Mouse (Mus musculus) kidney, embryonic 16.5 days (tissue): ENCODE data around the gene Arl8b. TPM values are rescaled to one million over a fixed set of nuclear protein-coding genes. Genes with fewer than 3 reads are reported as not detected.

Source experiments
- ATAC-seq: fragments of 200-750 bp; cut with Nextera tagmentation; 2 replicates; pipeline ENCODE4 v1.8.0; 2017; ENCODE audit warnings: moderate TSS enrichment; ENCODE audit not compliant: low FRiP score, low TSS enrichment
- H3K27ac ChIP-seq: fragments of 300-500 bp; sonication (generic); 2 replicates; pipeline ENCODE4 v1.5.1; 2014; ENCODE audit warnings: low read length
- H3K27me3 ChIP-seq: fragments of 300-500 bp; sonication (generic); 2 replicates; pipeline ENCODE4 v1.6.1; 2014; ENCODE audit warnings: low read length, control low read depth, mixed read lengths; ENCODE audit not compliant: insufficient read depth
- H3K36me3 ChIP-seq: fragments of 300-500 bp; sonication (generic); 2 replicates; pipeline ENCODE4 v1.6.1; 2014; ENCODE audit warnings: low read length, control low read depth, mixed read lengths; ENCODE audit not compliant: insufficient read depth
- H3K4me1 ChIP-seq: fragments of 300-500 bp; sonication (generic); 2 replicates; pipeline ENCODE4 v1.6.1; 2014; ENCODE audit warnings: low read length, control low read depth, mixed read lengths; ENCODE audit not compliant: insufficient read depth
- H3K4me2 ChIP-seq: fragments of 300-500 bp; sonication (generic); replicated peaks from 2 replicates; pipeline ENCODE4 v1.6.1; 2014; ENCODE audit warnings: low read depth, low read length
- H3K4me3 ChIP-seq: fragments of 300-500 bp; sonication (generic); 2 replicates; pipeline ENCODE4 v1.5.1; 2014; ENCODE audit warnings: mild to moderate bottlenecking, low read length
- H3K9ac ChIP-seq: fragments of 300-500 bp; sonication (generic); replicated peaks from 2 replicates; pipeline ENCODE4 v1.6.1; 2014; ENCODE audit warnings: low read length
- H3K9me3 ChIP-seq: fragments of 300-500 bp; sonication (generic); 2 replicates; pipeline ENCODE4 v1.6.1; 2016; ENCODE audit warnings: low read length, control low read depth
- WGBS: fragments of 180-500 bp; shearing (Covaris S2); extraction: QIAGEN DNeasy Blood & Tissue Kit; methylation state at CpG from one replicate; pipeline ENCODE4 v1.1.7; 2014; 5-methylcytosine and 5-hydroxymethylcytosine counted together
- polyA plus RNA-seq: library from polyadenylated mRNA; unstranded; fragments of >200 nt; fragmentation: Nextera tagmentation; extraction: Ambion mirVana; gene quantifications from 2 replicates; pipeline ENCODE4 v1.2.1, GENCODE M21; 2015

Arl8b gene
- polyA plus RNA-seq, 1 experiment from 2014 or later = 79.1 TPM

GRCm38 (mm10) chr6:108755936-108756335 is 27.0 kb upstream of the Arl8b start:
- Histone ChIP-seq H3K27ac (no peak overlapping the region), H3K27me3 (no peaks in the 10 kb centered on the region), H3K9ac (no peak overlapping the region), H3K4me3 (no peak overlapping the region), H3K4me2 (no peak overlapping the region), H3K4me1 (peaks cover 6% of the 10 kb centered on the region), H3K9me3 (no peaks in the 10 kb centered on the region), H3K36me3 (no peaks in the 10 kb centered on the region)
- WGBS = 88% methylated on average over 7 of the region's 7 CpGs
- ATAC-seq = no peak

DNA sequence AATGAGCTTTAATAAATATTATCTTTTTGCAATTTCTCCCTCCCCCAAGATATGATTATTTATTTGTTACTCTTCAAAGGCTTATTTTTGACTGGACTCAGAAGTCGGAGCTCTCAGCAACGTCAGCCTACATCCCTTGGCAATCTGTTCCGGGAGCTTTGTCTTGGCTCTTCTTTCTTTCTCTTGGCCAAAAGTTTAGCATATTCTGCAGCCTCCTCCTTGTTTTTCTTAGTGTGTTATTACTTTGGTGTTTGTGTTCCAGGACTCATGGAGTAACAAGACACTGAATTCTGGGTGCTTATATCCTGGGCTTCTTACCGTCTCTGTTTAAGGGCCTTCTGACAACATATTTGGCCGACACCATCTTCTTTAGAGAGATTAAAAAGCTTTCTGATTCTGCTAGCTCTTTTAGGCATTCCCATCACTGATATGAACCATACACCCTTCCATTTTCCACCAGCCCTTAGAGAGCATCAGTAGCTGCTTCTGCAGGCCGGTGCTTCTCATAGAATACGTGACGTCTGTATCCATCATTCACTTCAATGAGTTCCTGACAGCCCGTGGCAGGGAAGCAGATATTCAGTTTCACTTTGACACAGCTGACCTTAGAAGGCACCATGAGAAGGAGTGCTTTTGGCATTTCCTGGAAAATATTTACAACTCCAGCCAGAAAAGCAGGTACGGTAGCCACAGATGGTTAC is 23.8 kb upstream of the Arl8b start:
- Histone ChIP-seq H3K9ac (no peak overlapping the region), H3K27me3 (no peaks in the 10 kb centered on the region), H3K4me2 (peak overlapping the region; percentile 25), H3K27ac (0 out of 2 replicates have a peak overlapping the region, but pooled peaks have one; percentile 11), H3K36me3 (no peaks in the 10 kb centered on the region), H3K4me1 (peaks cover 6% of the 10 kb centered on the region), H3K4me3 (peak overlapping the region; percentile 13; the same call in 1 of the 2 replicates), H3K9me3 (no peaks in the 10 kb centered on the region)
- peak; percentile 28; the same call in 1 of the 2 replicates for ATAC-seq
- WGBS = 40% methylated on average over 10 of the region's 10 CpGs

DNA sequence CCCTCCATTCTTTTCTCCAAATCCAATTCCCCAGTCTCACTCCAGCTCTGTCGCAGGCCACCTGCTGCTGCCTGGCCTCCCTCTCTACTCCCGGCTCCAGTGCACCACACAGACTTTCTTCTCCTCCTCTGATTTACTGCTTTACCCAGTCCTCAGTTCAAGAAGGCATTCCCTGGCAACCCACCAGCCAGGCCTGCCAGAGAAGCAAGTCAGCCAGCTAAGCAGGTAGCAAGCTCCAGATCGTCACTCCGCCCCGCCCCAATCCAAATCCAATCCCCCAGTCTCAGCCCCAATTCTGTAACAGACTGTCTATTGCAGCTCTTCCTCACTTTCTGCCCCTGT is 23.2 kb upstream of the Arl8b start:
- H3K4me2 ChIP-seq = peak overlapping the region; percentile 25
- no peaks in the 10 kb centered on the region for H3K9me3 ChIP-seq
- no peaks in the 10 kb centered on the region for H3K27me3 ChIP-seq
- peaks cover 6% of the 10 kb centered on the region for H3K4me1 ChIP-seq
- WGBS = 48% methylated on average over 5 of the region's 5 CpGs
- no peaks in the 10 kb centered on the region for H3K36me3 ChIP-seq
- 0 out of 2 replicates have a peak overlapping the region, but pooled peaks have one; percentile 11 for H3K27ac ChIP-seq
- no peak overlapping the region for H3K9ac ChIP-seq
- peak overlapping the region; percentile 13; the same call in 1 of the 2 replicates for H3K4me3 ChIP-seq
- peak; percentile 82 for ATAC-seq

- Histone ChIP-seq H3K36me3 (no peaks in the 10 kb centered on the region), H3K4me3 (no peak overlapping the region), H3K27ac (no peak overlapping the region), H3K27me3 (no peaks in the 10 kb centered on the region), H3K4me1 (no peaks in the 10 kb centered on the region), H3K4me2 (no peak overlapping the region), H3K9ac (no peak overlapping the region), H3K9me3 (no peaks in the 10 kb centered on the region)
- 79% methylated on average over 3 of the region's 3 CpGs for WGBS
- no peak for ATAC-seq
These were observed 12.0 kb upstream of the Arl8b start for GRCm38 (mm10) chr6:108770880-108771279.

DNA sequence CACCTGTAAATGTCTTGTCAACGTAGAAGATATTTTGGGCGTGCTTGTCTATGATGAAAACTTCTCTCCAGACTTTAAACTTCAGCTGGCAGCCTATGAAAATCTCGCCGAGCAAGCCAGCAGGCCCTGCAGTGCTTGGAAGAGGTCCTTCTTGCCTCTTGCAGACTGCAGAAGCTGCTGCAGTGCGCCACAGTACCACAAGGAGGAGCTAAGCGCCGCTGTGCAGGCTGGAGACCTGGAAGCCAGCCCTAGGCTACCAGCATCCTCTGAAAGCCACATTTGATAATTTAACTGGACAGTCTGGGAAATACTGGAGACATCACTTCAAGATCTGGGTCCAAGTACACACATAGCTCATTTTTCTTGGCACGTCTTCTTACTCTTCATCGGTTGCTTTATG is 10.0 kb upstream of the Arl8b start:
- Histone ChIP-seq H3K36me3 (no peaks in the 10 kb centered on the region), H3K9ac (no peak overlapping the region), H3K9me3 (no peaks in the 10 kb centered on the region), H3K4me1 (no peaks in the 10 kb centered on the region), H3K27me3 (no peaks in the 10 kb centered on the region), H3K4me3 (no peak overlapping the region), H3K27ac (no peak overlapping the region), H3K4me2 (no peak overlapping the region)
- 20% methylated on average over 9 of the region's 9 CpGs for WGBS
- peak; percentile 54; the same call in 1 of the 2 replicates for ATAC-seq

DNA sequence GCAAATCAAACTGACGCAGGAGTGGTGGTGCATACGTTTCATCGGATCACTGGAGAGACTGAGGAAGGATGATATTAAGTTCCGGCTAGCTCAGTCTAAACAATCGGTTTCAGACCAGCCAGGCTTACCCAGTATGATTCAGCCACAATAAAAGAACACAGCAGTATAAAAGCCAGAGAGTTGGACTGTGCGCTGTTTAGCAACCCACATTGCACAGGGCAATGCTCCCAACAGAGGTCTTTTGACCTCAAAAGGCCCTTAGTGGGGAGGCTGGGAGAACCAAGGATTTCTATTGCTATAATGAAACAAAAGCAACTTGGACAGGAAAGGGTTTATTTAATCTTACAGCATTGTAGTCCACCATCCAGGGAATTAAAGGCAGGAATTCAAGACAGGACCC is 9.4 kb upstream of the Arl8b start:
- no peaks in the 10 kb centered on the region for H3K36me3 ChIP-seq
- WGBS = 82% methylated on average over 6 of the region's 6 CpGs
- no peak for ATAC-seq
- no peak overlapping the region for H3K9ac ChIP-seq
- no peak overlapping the region for H3K27ac ChIP-seq
- H3K4me1 ChIP-seq = no peaks in the 10 kb centered on the region
- no peak overlapping the region for H3K4me3 ChIP-seq
- H3K27me3 ChIP-seq = no peaks in the 10 kb centered on the region
- H3K4me2 ChIP-seq = no peak overlapping the region
- no peaks in the 10 kb centered on the region for H3K9me3 ChIP-seq

- no peak for ATAC-seq
- H3K4me2 ChIP-seq = no peak overlapping the region
- H3K36me3 ChIP-seq = no peaks in the 10 kb centered on the region
- H3K9ac ChIP-seq = no peak overlapping the region
- no peak overlapping the region for H3K27ac ChIP-seq
- no peak overlapping the region for H3K4me3 ChIP-seq
- H3K27me3 ChIP-seq = no peaks in the 10 kb centered on the region
- no peaks in the 10 kb centered on the region for H3K9me3 ChIP-seq
- no peaks in the 10 kb centered on the region for H3K4me1 ChIP-seq
These were observed 6.6 kb upstream of the Arl8b start for GRCm38 (mm10) chr6:108776274-108776673.

DNA sequence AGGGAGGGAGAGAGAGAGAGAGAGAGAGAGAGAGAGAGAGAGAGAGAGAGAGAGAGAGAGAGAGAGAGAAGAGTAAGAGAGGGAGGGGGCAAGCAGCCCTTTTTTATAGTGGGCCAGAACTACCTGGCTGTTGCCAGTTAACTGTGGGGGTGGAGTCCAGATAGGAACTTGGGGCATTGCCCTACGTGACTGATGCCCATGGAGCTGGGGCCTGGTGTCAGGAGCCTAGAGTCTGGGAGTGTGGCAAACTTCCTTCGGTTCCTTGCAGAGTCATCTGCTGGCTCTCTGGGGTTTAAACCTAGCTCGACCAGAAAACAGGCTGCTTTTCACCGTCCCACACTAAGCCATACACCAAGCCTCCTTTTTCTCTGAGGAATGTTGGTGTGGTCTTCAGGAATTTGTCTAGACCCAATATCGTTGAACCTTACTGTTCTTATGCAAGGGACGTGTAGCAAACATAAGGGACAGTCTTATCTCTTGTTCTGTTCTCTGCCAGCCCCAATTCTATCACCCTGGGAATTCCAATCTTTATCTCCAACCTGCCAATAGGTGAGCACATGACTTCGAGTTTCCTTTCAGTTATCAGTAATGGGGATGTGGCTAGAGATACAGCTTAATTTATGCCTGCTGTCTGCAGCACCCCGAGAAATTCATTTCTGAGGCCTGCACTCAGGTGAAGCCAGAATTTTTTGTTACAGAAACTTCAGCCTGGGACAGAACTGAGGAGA is 5.2 kb upstream of the Arl8b start:
- H3K9ac ChIP-seq = no peak overlapping the region
- H3K36me3 ChIP-seq = no peaks in the 10 kb centered on the region
- WGBS = 76% methylated on average over 8 of the region's 8 CpGs
- H3K4me3 ChIP-seq = no peak overlapping the region
- no peaks in the 10 kb centered on the region for H3K27me3 ChIP-seq
- ATAC-seq = no peak
- H3K4me1 ChIP-seq = no peaks in the 10 kb centered on the region
- H3K4me2 ChIP-seq = no peak overlapping the region
- no peak overlapping the region for H3K27ac ChIP-seq
- no peaks in the 10 kb centered on the region for H3K9me3 ChIP-seq

- no peaks in the 10 kb centered on the region for H3K9me3 ChIP-seq
- H3K4me2 ChIP-seq = no peak overlapping the region
- WGBS = 81% methylated on average over 5 of the region's 5 CpGs
- no peak for ATAC-seq
- no peak overlapping the region for H3K4me3 ChIP-seq
- H3K27ac ChIP-seq = no peak overlapping the region
- no peaks in the 10 kb centered on the region for H3K36me3 ChIP-seq
- no peak overlapping the region for H3K9ac ChIP-seq
- no peaks in the 10 kb centered on the region for H3K27me3 ChIP-seq
- H3K4me1 ChIP-seq = no peaks in the 10 kb centered on the region
These were observed 4.5 kb upstream of the Arl8b start for GRCm38 (mm10) chr6:108778399-108778798.

DNA sequence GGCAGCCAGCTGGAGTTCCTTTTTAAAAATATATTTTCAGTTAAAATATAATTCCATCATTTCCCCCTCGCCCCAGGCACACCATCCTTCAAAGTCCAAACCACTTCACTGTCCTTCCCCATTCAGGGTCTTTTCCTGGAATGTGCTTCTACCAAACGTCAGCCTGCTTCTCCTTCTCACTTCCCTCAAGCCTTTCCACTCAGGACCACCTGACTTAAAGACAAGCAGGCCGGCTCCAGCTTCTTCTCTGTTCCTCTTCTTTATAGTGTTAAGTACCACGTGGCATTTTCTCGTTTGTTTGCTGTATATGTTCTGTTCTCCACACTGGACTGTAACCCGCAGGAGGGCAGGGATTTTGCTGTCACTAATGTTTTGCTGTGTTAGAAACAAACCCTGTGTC is 1.0 kb upstream of the Arl8b start:
- no peak for ATAC-seq
- no peaks in the 10 kb centered on the region for H3K27me3 ChIP-seq
- H3K36me3 ChIP-seq = no peaks in the 10 kb centered on the region
- peaks cover 17% of the 10 kb centered on the region for H3K4me1 ChIP-seq
- no peak overlapping the region for H3K27ac ChIP-seq
- H3K9me3 ChIP-seq = no peaks in the 10 kb centered on the region
- H3K4me3 ChIP-seq = no peak overlapping the region
- WGBS = 64% methylated on average over 6 of the region's 6 CpGs
- H3K9ac ChIP-seq = no peak overlapping the region
- no peak overlapping the region for H3K4me2 ChIP-seq
